Mouse (Mus musculus) erythroblast, embryonic 14.5 days (primary cell): ENCODE results near the gene Rab24.

Experiments used
- GATA1 ChIP-seq: IDR thresholded peaks from 2 replicates; pipeline ENCODE4 v1.6.1; 2012; ENCODE audit warnings: low read length, inconsistent platforms, mixed read lengths
- TAL1 ChIP-seq: IDR thresholded peaks from 3 replicates; pipeline ENCODE4 v1.6.1; 2012; ENCODE audit warnings: low read length, inconsistent platforms, mixed read lengths

DNA sequence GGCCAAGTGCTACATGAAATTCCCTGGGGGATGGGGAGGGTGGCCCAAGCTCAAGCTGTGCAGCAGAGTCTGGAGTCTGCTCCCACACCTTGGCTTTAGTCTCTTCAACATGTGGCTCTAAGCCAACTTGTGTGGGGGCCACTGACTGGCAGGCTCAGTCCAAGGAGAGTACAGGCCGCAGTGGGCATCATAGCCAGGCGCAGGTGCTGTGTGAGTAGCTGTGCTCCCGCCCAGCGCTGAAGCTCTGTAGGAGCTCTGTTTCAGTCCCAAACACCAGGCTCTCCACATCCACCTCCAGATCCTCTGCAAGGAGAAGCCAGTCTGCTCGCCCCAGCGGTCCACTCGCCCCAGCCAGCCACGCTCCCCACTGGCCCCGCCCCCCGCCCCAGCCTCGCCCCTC, 3.9 kb upstream of the Rab24 start:
- no peak for TF ChIP-seq GATA1
- TF ChIP-seq TAL1, result no peak
